Mouse (Mus musculus) adrenal gland, postnatal 10 days (tissue): Measurements from ENCODE around the gene Gucy2g. TPM values are rescaled to one million over a fixed set of nuclear protein-coding genes. Genes with fewer than 3 reads are reported as not detected.
A peak's percentile ranks its signal among the peaks of the same experiment; 100 is the strongest.

ENCODE experiments used
- DNase-seq: peaks from one replicate; pipeline ENCODE4 v3.0.0; 2021; ENCODE audit warnings: mixed read lengths
- total RNA-seq, 2 experiments: library from RNA; stranded (reverse); gene quantifications; 2 replicates each; pipeline ENCODE4 v1.2.3; 2021

Gene Gucy2g
- total RNA-seq, 2 experiments from 2014 or later, result not detected

DNA sequence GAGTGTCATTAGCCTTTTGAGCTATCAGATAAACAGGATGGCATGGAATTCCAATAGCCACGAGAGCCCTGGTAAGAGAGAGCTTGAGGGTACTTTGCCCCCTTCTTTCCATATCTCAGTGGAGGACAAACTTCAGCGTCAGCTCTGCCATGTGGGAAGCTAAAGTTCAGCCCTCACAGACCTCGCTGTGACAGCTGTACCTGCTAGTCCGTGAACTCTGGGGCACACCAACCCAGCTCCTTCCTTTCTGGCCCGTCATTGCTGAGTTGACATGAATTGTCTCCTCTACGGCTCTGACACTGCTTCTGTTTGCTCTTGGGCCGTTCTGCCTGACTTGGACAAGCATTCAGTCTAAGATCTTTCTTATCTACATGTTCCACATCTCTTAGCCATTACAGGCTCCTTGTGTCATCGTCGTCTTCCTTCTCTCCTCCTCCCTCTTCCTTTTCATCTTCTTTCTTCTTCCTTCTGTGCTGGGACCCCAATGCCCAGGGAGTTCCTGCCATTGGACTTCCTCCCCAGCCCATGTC, 7.0 kb upstream of the Gucy2g start:
- DNase-seq, result no peak

DNA sequence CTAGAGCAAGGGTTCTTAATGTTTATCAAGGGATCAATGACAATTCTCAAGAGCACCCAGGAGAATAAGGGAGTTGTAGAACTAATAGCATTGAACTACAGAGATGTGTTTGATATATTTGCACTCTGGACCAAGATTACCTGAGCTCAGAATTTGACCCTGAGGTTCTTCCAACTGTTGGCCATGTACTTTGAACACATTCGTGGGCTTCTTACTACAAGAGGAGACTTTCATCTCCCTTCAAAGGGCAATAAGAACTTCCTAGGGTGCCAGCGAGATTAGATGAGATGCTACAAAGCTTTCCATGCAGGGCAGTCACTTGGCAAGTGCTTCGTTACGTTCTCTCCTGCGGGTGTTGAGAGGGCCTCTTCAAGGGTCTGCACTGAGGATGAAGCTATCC, 6.5 kb upstream of the Gucy2g start:
- DNase-seq, result no peak

DNA sequence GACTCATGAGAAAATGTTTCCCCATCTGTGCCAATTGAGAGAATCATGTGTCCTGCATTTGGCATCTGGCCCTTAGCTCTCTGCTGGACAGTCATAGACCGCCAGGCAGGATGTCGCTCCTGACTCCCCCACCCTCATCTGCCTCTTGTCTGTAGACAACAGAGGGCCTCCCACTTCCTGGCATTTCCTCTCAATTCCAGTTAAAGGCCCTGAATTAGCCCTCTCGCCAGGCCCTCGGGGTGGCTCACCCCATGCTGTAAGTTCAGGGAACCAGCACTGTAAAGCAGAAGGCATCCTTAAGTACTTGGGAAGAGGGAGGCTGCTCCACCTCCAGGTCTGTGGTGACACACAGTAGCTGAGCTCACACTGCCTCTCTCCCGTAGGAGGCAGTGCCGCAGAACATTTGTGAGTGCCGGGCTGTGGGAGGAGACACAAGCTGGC, 3.8 kb upstream of the Gucy2g start:
- DNase-seq, result peak; percentile 73

DNA sequence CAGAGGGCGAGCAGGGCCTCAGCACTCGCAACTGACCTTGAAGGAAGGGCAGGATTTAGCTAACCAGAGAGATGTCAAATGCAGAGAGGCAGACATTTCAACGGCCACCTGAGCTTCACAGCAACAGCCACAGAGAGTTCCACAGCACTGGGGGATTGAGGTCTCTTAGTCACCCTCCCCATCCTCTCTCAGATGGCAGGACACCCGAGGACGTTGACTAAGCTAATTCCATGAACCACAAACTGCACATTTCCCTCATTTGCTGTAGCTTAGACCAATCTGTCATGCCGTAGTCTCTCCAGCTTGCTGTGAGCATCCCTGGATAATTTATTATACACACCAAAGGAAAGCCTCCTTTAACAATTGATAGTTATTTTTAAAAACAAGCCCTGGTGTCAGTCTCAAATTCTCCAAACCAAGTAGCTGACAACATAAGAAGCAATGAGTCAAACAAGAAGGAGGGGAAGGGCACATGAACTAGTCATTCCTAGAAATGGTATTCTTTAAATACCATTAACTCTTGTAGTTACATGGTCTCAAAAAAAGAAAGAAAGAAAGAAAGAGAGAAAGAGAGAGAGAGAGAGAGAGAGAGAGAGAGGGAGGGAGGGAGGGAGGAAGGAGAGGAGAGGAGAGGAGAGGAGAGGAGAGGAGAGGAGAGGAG, 1.1 kb downstream of the Gucy2g start:
- no peak for DNase-seq

DNA sequence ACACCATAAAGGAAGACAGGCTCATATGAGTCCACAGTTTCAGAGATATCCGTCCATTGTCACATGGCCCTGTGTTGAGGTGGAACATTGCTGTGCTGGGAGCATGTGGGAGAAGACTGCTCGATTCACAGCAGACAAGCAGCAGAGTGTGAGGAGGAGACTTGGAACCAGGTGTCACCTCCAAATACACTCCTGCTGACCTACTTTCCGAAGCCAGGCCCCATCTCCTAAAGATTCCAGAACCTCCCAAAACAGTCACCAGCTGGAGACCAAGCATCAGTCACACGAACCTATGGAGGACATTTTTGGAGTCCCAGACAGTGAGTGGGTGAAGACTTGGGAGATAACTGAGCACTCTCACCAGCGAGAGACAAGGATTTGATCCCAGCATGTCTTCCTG, 4.5 kb downstream of the Gucy2g start:
- no peak for DNase-seq

DNA sequence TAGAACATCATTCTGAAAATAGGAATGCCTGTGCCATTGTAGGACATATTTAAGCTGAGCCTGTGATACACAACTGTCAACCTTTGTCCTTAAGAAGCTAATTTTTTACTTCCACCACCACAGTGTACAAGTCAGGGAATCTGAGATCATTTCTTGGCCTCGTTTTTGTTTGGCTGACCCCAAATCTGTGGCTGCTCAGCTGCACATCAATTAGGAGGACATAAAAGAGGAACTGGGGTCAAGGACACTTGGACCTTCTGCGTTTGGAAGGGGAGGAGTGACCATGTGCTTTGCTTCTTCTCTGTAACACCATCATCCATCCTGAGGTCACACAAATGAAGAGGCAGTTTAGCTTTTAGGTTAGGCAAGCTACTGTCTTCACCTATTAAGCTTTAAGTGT, 5.0 kb downstream of the Gucy2g start:
- no peak for DNase-seq

DNA sequence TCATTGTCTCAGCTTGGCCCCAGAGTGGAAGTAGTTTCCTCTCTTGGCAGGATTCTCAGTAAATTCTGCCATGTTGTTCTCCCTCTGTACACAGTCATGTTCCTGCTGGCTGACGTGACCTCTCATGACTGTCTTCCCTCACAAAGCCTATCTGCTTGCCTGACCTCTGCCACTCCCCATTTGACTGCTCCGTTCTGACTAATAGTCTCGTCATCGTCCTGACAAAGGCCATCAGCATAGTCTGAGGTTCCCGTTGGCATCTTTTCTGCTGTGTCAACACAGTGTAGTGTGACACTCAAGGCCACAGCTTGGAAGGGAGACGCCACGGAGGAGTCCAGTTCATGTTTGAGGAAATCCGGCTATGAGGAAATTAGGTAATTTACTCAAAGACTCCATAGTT, 8.9 kb downstream of the Gucy2g start:
- DNase-seq, result peak; percentile 76

DNA sequence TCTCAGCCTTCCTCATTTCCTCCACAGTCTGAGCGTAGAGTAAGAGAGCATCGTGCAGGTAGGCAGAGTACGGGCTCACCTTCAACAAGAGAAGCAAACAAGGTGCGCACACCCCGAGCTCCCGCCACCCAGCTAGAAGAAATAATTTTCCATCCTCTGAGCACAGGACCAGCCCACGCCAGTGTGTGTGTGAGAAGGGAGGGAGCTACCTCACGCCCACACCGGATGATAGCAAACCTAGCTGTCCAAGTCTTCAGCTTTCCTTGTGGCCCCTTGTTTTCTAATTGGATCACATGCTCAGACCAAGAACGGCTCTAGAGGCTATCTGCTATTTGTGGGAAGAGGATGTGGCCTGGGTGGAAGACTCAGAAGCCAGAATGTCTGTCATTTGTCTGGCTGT, 10.0 kb downstream of the Gucy2g start:
- no peak for DNase-seq

DNA sequence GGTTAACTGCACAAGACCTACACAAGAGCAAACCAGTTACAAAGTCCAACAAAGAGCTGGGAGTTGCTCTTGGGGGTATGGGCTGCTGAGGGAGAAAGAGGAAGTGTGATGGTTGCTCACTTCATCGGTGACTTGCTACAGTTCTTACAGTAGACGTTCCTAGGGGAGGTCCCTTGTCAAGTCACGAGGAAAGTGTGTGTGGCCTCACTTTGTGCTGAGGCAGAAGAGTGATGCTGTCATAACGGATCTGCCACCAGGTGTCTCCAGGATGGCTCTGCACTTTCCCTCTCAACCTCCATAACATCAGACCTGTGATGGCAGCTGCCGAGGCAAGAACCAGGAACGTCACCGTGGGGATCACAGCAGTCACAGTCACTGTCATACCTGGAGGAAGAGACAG, 13.9 kb downstream of the Gucy2g start:
- DNase-seq, result no peak

DNA sequence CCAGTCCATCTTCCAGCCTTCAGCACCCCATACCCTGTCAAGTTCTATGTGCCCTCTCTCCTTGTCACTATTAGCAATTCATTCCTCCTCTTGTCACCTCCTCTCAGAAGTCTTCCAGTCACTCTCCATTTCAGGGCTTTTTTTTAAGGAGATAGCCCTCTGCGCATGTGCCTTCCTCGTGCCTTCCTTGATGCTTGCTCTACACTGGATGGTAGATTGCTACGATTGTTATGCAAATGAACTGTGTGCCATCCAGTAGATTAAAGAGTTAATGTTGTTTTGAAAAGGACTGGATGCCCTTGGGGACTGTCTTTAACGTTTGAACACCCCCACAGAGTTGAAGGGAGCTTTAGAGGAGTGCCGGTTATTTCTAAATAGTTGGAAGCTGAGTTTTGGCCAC, 14.4 kb downstream of the Gucy2g start:
- no peak for DNase-seq

DNA sequence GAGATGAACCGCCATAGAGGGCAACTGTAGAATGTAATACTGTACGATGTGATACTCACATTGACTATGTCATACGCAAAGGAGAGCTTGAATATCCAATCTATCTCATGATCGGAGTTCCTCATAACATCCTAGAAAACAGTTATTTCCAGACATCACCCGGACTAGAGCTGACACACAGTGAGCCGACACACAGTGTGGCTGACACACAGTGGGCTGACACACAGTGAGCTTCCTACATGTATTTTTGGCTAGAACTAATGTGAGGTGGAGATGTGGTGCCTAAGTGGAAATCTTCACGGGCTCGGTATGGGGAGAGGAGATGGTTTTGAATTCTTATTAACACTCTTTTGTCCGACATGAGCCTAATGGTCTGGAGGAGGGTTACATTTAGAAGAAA, 18.8 kb downstream of the Gucy2g start:
- no peak for DNase-seq

DNA sequence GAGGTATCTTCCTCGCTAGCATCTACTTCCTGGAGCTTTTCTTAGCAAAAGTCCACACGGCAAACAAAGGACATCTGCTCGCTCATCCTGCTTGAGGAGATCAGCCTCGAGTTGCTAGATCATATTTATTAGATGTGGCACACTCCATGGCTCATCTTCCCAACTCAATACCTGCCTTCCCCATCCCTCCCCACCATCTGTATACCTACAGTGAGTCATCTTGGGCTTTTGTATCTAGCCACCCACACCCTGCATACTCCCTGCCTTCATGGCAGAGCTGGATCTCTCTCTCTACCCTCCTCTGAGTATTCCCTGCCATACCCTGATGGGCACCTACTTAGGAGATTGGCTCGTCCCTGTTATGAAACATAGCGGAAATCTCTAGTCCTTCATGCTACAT, 19.8 kb downstream of the Gucy2g start:
- no peak for DNase-seq

DNA sequence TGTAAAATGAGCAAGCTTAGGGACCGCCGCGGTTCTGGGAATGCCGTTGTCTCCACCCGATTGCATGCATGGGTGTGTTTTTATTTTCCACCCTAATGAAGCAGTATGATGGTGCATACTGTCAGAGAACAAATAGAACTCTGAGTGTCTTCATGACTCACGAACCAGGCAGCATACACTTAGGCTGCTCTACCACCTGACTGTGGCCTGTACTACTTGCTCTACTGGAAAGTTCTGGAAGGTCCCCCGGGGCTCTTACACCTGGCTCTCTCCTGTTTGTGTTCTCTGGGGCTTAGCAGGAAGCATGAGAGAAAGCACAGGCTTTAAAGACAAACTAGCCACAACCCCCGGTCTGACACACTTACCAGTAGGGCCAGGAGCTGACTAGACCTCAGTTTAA, 21.7 kb downstream of the Gucy2g start:
- no peak for DNase-seq

DNA sequence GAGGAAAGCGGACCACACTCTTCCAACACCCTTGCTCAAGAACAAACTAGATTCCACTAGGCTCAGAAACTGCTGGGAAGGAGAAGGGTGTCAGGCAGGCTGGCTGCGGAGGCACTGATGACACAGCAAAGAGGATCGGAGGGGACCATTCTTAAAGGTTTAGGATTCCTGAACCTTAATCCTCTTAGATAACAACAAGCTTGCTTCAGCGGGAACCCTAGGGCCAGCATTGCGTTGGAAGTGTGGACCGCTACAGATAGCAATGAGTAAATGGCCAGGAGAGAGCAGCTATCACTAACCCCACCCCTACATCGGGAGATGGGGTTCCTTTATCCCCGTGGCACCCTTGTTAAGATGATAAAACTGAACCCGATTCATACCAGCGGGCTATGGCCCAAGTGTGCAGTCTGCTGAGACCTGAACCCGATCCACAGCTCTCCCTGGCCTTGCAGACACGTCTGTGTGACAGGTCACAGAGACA, 22.3 kb downstream of the Gucy2g start:
- no peak for DNase-seq

DNA sequence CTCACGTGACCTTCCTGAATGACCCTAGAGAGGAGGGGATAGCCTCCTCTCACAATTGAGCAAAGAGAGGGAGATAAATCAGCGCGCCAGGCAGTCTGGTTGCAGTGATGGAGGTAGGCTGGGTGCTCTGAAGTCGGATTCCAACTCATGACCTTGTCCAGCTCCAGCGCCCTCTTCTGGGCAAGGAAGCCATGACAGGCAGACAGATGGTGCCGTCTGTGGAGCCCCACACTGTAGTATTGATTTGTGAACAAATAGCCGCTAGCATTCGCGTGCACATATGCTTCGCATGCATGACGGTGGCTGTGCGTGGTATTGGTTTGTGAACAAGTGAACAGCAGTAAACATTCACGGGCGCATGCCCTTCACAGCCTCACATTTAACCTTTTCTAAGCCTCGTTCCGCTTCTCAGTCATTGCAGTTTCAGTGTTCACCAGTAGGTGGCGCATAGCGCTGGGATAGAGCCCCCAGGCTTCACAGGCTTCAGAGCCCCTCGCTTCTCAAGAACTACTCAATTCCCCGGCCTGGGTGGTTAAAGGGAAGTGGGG, 22.8 kb downstream of the Gucy2g start:
- peak; percentile 91 for DNase-seq

DNA sequence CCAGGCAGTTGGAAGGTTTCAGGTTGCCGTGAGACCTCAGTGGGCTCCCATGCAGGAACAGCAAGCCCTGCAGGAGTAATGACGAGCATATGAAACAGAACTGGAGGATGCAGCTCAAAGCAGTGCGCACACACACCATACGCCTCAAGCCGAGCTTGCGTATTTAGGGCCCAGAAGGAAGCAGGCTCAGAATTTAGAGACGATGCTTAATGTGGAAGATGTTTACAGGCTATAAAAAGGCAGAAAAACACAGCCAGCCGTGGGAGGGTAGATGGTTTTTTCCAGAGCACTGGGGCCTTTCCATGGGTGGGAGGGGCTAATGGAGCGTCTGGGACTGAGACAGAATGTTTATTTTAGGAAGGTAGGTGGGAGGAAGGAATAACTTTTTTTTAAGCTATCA, 23.7 kb downstream of the Gucy2g start:
- no peak for DNase-seq

DNA sequence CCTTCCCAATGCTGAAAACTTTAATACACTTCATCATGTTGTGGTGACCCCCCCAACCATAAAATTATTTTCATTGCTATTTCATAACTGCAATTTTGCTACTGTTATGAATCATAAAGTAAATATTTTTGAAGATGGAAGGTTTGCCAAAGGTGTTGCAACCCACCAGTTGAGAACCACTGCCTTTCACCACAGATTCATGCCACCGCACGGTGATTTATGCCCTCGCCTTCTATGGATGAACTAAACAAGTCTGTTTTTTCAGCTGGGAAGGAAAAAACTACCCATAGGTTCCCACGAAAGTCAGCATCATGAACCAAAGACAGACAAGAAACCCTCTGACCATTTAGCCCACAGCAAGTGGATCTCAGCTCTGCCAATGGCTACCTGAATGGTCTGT, 24.2 kb downstream of the Gucy2g start:
- no peak for DNase-seq

DNA sequence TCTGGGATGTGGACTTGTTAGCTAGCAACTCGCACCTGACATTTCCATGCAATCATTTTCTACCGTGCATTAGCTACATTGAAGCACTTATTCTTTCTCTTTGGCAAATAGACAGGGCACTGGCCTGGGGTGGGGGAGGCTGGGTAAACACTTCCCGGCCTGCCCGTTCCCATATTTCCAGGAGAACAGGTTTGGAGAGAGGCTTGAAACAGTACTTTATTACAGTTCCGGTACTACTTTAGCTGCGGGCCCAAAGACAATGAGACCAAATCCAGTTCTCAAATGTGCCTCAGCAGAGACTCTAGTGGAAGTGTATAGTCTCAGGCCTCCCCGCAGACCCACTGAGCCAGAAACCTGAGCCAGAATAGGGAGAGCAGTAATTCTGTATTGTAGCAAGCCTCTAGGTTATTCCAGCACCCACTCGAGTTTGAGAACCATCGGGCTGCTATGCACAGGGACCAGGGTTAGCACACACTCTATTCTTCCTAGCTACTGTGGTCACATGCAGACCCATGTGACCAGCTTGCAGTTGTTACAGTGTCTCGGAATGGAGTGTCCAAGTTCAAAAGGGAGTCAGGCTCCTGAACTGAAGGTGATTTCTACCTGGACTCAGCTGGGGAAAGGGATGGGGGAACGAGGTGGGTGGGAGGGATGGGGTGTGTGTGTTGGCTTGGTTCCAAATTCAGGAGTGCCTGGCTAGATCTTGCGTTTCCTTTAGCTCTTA, 27.3 kb downstream of the Gucy2g start:
- no peak for DNase-seq

DNA sequence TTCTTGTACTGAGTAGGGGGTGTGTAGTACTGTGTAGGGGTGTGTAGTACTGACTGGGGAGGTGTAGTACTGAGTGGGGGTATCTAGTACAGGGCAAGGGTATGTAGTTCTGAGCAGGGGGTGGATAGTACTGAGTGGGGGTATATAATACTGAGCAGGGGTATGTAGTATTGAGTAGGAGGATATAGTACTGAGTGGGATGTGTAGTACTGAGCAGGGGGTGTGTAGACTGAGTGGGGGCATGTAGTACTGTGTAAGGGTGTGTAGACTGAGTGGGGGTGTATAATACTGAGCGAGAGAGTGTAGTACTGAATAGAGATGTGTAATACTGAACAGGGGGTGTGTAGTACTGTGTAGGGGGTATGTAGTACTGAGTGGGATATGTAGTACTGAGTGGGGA, 29.3 kb downstream of the Gucy2g start:
- DNase-seq, result no peak

DNA sequence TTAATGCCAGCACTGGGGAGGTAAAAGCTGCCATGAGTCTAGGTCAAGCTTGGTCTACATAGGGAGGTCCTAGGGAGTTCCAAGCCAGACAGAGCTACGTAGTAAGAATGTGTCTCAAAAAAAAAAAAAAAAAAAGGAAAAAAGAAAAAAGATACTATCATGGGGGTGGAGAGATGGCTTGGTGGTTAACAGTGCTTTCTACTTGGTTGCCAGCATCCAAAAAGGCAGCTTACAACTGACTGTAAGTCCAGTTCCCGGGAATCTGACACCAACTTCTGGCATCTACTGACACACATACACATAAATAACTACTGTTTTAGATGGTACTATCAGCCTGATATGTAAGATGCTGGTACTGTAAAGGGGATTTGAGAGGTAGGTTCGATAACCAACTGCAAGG, 32.0 kb downstream of the Gucy2g start:
- DNase-seq, result no peak

DNA sequence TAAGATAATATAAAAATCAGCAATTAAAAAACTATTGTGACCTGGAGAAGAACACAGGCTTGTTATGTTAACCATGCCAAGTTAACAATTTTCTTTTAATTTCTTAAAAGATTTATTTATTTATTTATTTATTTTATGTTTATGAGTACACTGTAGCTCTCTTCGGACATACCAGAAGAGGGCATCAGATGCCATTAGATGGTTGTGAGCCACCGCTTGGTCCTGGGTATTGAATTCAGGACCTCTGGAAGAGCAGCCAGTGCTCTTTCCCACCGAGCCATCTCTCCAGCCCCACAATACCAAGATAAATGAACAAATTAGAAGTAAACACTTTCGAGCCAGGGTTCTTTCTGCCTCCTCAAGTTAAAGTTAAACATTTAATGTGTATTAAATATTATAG, 32.4 kb downstream of the Gucy2g start:
- DNase-seq, result no peak

DNA sequence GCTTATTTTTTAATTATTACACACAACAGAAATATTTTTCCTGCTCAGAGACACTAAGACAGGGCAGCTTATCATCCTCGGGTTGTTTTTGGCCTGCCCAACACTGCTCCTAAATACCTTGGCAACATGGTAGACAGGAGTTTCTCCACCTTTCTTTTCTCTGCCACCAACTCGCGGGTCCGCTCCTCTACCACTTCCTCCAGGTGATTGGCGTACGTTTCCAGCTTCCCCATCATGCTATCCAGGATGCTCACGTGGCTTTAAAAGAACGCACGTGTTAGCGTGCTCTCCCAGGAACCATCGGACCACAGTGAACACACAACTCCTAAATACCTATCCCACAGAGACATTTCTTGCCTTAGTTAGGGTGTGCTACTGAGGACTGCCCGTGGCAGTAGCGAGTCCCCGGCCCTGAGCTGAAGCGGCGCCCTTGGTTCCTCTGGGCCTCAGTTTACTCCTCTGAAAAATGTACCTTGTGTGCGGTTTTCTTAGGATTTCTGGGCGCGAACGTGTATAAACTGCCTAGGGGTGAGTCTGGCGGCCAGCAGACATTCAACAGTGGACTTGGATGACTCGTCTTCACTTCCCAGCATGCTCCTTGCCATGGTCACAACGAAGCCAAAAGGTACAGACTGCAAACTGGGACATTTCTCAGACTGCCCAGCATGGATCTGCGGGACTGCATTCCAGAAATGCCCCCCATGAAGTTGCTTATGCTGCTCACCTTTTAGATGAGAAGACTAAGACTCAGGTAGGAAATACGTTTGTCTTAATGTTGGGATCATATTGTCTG, 33.1 kb downstream of the Gucy2g start:
- no peak for DNase-seq

DNA sequence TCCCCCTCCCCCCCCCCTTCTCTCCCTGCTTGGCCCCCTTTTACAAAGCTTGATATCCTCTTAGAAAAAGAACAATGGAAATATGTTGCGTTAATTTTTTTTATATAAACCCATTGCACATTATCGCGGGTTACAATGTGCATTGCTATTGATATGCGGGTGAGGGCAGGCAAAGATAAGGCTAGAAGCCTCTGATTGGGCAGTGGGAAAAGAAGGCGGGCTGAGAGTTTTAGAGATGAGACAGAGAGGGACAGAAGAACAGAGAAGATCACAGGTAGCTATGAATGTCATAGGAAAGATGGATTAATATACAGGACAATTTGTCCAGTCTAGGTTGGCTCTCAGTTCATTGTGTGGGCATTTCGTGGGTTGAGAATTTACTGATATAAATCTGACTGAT, 33.8 kb downstream of the Gucy2g start:
- no peak for DNase-seq
